ENCODE assay signal across 8 mouse cellular contexts in the genomic region with DNA sequence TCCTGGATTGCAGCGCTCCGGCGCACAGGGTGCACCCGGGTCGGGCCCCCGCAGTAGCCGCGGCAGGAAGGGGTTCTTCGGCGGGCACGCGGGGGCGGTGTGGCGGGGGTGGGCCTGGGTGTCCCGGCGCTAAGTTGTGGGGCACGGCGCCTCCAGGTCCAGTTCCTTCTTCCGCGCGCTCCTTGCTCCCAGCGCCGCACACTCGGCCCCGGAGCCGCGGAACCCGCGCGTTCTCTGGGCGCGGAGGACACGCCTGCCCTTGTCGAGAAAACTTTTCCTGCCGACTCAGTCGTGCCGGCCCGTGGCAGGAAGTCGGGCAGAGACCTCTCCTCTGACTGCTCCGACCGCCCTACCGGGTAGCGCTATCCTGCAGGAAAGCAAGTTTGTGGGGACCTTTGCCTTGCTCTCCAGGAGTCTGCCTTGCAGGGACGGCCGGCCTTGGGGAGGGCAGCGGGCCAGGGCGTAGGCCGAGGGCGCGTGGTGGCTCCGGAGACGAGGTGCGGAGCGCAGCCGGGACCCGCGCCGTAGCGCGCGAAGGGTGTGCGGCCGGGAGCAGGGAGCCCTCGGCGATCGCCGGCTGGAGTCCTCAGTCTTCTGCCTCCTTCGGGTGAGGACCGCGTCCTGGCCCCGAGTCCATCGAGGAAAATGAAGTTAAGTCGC. TPM values are rescaled to one million over a fixed set of nuclear protein-coding genes. Genes with fewer than 3 reads are reported as not detected.
DNase-seq lines count a peak whose midpoint lies in the region; ATAC-seq lines count a peak whose summit lies in the region.

No protein-coding gene starts in this region.

- H3K9me3 ChIP-seq in erythroblast, embryonic 14.5 days (ENCODE audit: control insufficient read depth, low read length): no peaks in the 10 kb centered on the region
- no peaks in the 10 kb centered on the region for H3K9me3 ChIP-seq in heart, embryonic 16.5 days (replicated peaks; ENCODE audit: control insufficient read depth, low read length)

- H3K4me2 ChIP-seq in heart, embryonic 16.5 days (ENCODE audit: low read depth, low read length): peak overlapping the region; percentile 97

- peaks cover 12% of the 10 kb centered on the region for H3K27me3 ChIP-seq in erythroblast, embryonic 14.5 days (ENCODE audit: control insufficient read depth)
- H3K27me3 ChIP-seq in heart, embryonic 16.5 days (ENCODE audit: control insufficient read depth, insufficient read depth, low read length): no peaks in the 10 kb centered on the region

- H3K27ac ChIP-seq in brown adipose tissue, adult 24 weeks (replicated peaks; ENCODE audit: low read depth, low read length): peak overlapping the region; percentile 90
- peak overlapping the region; percentile 93 for H3K27ac ChIP-seq in heart, embryonic 16.5 days (ENCODE audit: low read length)
- peak overlapping the region; percentile 73 for H3K27ac ChIP-seq in macrophage

- H3K79me2 ChIP-seq in macrophage (ENCODE audit: inconsistent target): peaks cover 47% of the 10 kb centered on the region

- under 1% methylated on average over 70 of the region's 73 CpGs for WGBS in heart, embryonic 16.5 days
- WGBS in macrophage (ENCODE audit: missing documents): under 1% methylated on average over 70 of the region's 73 CpGs

- no peaks in the 10 kb centered on the region for H3K36me3 ChIP-seq in erythroblast, embryonic 14.5 days (ENCODE audit: control insufficient read depth)
- no peaks in the 10 kb centered on the region for H3K36me3 ChIP-seq in heart, embryonic 16.5 days (ENCODE audit: control insufficient read depth, insufficient read depth)
- no peaks in the 10 kb centered on the region for H3K36me3 ChIP-seq in macrophage (ENCODE audit: inconsistent target)

- H3K4me1 ChIP-seq in brown adipose tissue, adult 24 weeks (ENCODE audit: control insufficient read depth, insufficient read depth, insufficient read length, low read length): peaks cover 9% of the 10 kb centered on the region
- H3K4me1 ChIP-seq in erythroblast, embryonic 14.5 days (ENCODE audit: control insufficient read depth): peaks cover 45% of the 10 kb centered on the region
- H3K4me1 ChIP-seq in heart, embryonic 16.5 days (ENCODE audit: control insufficient read depth, insufficient read depth, low read length): peaks cover 18% of the 10 kb centered on the region

- peak; percentile 65 for DNase-seq in MN1 (ENCODE audit: low spot score)
- peak; percentile 72 for DNase-seq in kidney, postnatal 14 days
- peak; percentile 45 for DNase-seq in right cerebral cortex, postnatal 14 days
- peak; percentile 60 to 68 for DNase-seq in urinary bladder, postnatal 4 days (ENCODE audit: low spot score in 2 of 2)

- H3K4me3 ChIP-seq in brown adipose tissue, adult 24 weeks (ENCODE audit: insufficient read depth, low read depth, low read length): peak overlapping the region; percentile 94
- peak overlapping the region; percentile 77 for H3K4me3 ChIP-seq in erythroblast, embryonic 14.5 days (replicated peaks)
- H3K4me3 ChIP-seq in heart, embryonic 16.5 days (ENCODE audit: low read length): peak overlapping the region; percentile 89
- H3K4me3 ChIP-seq in macrophage (ENCODE audit: inconsistent target): peak overlapping the region; percentile 62

- peak; percentile 33 for ATAC-seq in heart, embryonic 16.5 days (replicated peaks; ENCODE audit: extremely low read depth, insufficient read depth, low FRiP score)

- peak overlapping the region; percentile 94 for H3K9ac ChIP-seq in heart, embryonic 16.5 days (ENCODE audit: low read length)

RNA-seq across cellular contexts. Expression of a gene that starts 0.7 kb away (rescaled TPM):
- 12.7 TPM in 2 replicates for polyA plus RNA-seq in brown adipose tissue, adult 24 weeks (2012; ENCODE audit: insufficient read depth, insufficient read length, missing spikeins)
- polyA plus RNA-seq in erythroblast, embryonic 14.5 days (2012): 0.03 TPM in 2 replicates
- polyA plus RNA-seq in heart, embryonic 16.5 days (2015; fragmentation: Nextera tagmentation; extraction: Ambion mirVana): 6.3 and 6.9 TPM in 2 replicates
- total RNA-seq in macrophage (2018; cell fraction: chromatin; rRNA removed): 100 to 1,000 TPM in 21 of 26 experiments, 10 to 100 TPM in 5; 92.2 to 332 (median 110) TPM
- 100 to 1,000 TPM in 10 of 26 experiments, 10 to 100 TPM in 16; 53.5 to 149 (median 90.6) TPM for total RNA-seq in macrophage (2018; cell fraction: cytosol; rRNA removed)
- total RNA-seq in macrophage (2018; cell fraction: nucleus; rRNA removed): 100 to 1,000 TPM; 140 to 291 (median 172) TPM
- 65.6 to 83.0 TPM (median 71.7 TPM) in 3 replicates for polyA plus RNA-seq in macrophage (2018)

Comparison
In these comparisons a context has a peak if more than half of its experiments do, and no peak if none do; other contexts are left out.
1. Peak in every context shown above with its lines: DNase-seq, ATAC-seq, H3K4me3 ChIP-seq and H3K27ac ChIP-seq.